Mouse (Mus musculus) embryonic facial prominence, embryonic 14.5 days (tissue): Measurements from ENCODE around the gene Anxa9. TPM values are rescaled to one million over a fixed set of nuclear protein-coding genes. Genes with fewer than 3 reads are reported as not detected.

Source experiments
- ATAC-seq: fragments of 200-750 bp; cut with Nextera tagmentation; 2 replicates; pipeline ENCODE4 v1.8.0; 2017; ENCODE audit warnings: low read depth, moderate number of reproducible peaks, moderate TSS enrichment
- DNase-seq: peaks from one replicate; pipeline ENCODE4 v3.0.0-alpha.2; 2015; ENCODE audit warnings: low spot score
- H3K27ac ChIP-seq: fragments of 300-500 bp; sonication (generic); replicated peaks from 2 replicates; pipeline ENCODE4 v1.5.1; 2014; ENCODE audit warnings: low read depth, mild to moderate bottlenecking, low read length, moderate library complexity
- H3K27me3 ChIP-seq: fragments of 300-500 bp; sonication (generic); replicated peaks from 2 replicates; pipeline ENCODE4 v1.6.1; 2014; ENCODE audit warnings: low read length; ENCODE audit not compliant: control insufficient read depth, insufficient read depth
- H3K36me3 ChIP-seq: fragments of 300-500 bp; sonication (generic); 2 replicates; pipeline ENCODE4 v1.6.1; 2014; ENCODE audit warnings: low read length, mixed read lengths; ENCODE audit not compliant: control insufficient read depth, insufficient read depth
- H3K4me1 ChIP-seq: fragments of 300-500 bp; sonication (generic); 2 replicates; pipeline ENCODE4 v1.6.1; 2014; ENCODE audit warnings: antibody characterized with exemption, low read length; ENCODE audit not compliant: control insufficient read depth, insufficient read depth
- H3K4me2 ChIP-seq: fragments of 300-500 bp; sonication (generic); 2 replicates; pipeline ENCODE4 v1.6.1; 2014; ENCODE audit warnings: low read depth, mild to moderate bottlenecking, low read length, moderate library complexity, mixed read lengths
- H3K4me3 ChIP-seq: fragments of 300-500 bp; sonication (generic); 2 replicates; pipeline ENCODE4 v1.5.1; 2014; ENCODE audit warnings: low read depth, mild to moderate bottlenecking, low read length
- H3K9ac ChIP-seq: fragments of 300-500 bp; sonication (generic); 2 replicates; pipeline ENCODE4 v1.6.1; 2014; ENCODE audit warnings: low read depth, mild to moderate bottlenecking, low read length, moderate library complexity, mixed read lengths
- H3K9me3 ChIP-seq: fragments of 300-500 bp; sonication (generic); 2 replicates; pipeline ENCODE4 v1.6.1; 2016; ENCODE audit warnings: low read length; ENCODE audit not compliant: control insufficient read depth
- WGBS: fragments of 180-500 bp; shearing (Covaris S2); extraction: QIAGEN DNeasy Blood & Tissue Kit; methylation state at CpG from one replicate; pipeline ENCODE4 v1.1.7; 2014; 5-methylcytosine and 5-hydroxymethylcytosine counted together
- polyA plus RNA-seq: library from polyadenylated mRNA; unstranded; fragments of >200 nt; fragmentation: Nextera tagmentation; extraction: Ambion mirVana; gene quantifications from 2 replicates; pipeline ENCODE4 v1.2.1, GENCODE M21; 2014

Anxa9 gene
- polyA plus RNA-seq, 1 experiment from 2014 or later, result 2.8 TPM

DNA sequence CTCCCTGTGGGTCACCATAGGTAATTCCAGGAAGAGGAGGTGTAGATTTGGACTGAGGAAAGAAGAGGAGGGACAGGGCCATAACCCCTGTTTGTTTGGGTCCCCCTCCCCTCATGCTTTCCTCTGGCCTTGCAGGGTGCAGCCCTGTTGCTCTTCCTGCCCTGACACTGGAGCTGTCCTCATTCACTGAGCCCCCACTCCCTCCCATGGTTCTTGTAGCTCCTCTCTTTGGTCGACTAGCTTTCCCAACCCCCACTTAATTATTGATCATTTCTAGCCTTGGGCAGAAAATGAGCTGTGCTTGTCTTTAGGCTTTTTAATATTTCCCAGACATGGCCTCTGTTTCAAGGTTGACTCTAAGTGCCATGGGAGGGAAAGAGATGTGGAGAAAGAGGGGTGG lies 22.9 kb downstream of the Anxa9 start:
- 8% methylated on average over 1 of the region's 1 CpGs for WGBS
- Histone ChIP-seq H3K27me3 (no peaks in the 10 kb centered on the region), H3K4me2 (peak overlapping the region; percentile 78), H3K9me3 (no peaks in the 10 kb centered on the region), H3K36me3 (peaks cover 20% of the 10 kb centered on the region), H3K4me3 (peak overlapping the region; percentile 67), H3K27ac (peak overlapping the region; percentile 97; the same call in 1 of the 2 replicates), H3K9ac (peak overlapping the region; percentile 92), H3K4me1 (peaks cover 8% of the 10 kb centered on the region)
- DNase-seq (no peak), ATAC-seq (no peak)

DNA sequence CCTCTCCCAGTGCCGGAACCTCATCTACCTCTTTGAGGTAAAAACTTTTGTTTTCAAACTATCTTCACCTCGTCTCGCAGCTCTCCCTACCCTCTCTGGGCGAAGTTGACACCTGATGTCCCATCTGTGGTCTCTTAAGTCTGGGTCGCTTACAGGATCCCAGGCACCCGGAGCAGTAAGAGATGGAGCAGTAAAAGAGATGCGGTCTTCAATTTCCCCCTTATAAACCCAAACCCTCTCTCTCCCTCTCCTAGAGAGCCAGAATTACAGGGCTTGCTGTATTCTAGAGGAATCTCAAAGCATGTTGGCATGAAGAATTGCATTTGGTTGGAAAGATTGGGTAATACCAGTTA lies 23.4 kb downstream of the Anxa9 start:
- H3K9me3 ChIP-seq, result no peaks in the 10 kb centered on the region
- peak overlapping the region; percentile 92 for H3K9ac ChIP-seq
- H3K27me3 ChIP-seq, result no peaks in the 10 kb centered on the region
- DNase-seq (no peak), ATAC-seq (no peak)
- H3K4me3 ChIP-seq, result peak overlapping the region; percentile 67
- H3K27ac ChIP-seq, result peak overlapping the region; percentile 97
- H3K4me1 ChIP-seq, result peaks cover 8% of the 10 kb centered on the region
- peaks cover 18% of the 10 kb centered on the region for H3K36me3 ChIP-seq
- peak overlapping the region; percentile 78 for H3K4me2 ChIP-seq
- under 1% methylated on average over 7 of the region's 7 CpGs for WGBS

DNA sequence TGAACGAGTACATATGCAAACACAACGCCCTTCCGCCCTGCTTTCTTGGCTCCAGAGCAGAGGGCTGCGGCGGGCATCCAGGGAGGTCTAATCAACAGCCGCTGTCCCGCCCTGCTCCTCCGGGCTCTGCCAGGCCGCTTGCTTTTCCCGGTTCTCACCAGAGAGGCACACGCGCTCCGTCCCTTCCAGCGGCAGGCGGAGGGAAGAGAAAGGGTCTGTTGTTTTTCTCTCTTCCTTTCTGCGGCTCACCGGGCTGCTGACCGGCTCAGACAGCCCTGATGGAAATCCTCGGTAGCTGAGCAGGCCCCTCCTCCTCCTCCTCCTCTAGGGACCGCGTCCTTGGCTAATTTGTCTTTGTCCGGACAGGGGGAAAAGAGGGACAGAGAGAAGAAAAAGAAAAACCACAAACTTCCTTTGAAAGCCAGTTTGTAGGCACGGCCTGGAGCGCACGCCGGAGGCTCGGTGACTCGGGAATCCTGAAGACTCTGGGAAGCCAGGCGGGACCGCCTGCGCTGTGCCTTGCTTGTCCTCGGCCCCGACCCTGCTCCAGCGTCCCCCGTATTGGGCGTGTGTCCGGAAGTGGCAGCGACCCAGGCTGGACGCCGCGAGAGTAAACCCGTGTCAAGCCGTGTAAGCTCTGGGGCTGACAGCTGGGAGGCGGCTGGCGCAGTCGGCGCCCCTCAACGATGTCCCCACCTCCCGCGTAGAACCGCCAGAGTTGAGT lies 23.9 kb downstream of the Anxa9 start:
- under 1% methylated on average over 50 of the region's 51 CpGs for WGBS
- peak; percentile 80 for ATAC-seq

DNA sequence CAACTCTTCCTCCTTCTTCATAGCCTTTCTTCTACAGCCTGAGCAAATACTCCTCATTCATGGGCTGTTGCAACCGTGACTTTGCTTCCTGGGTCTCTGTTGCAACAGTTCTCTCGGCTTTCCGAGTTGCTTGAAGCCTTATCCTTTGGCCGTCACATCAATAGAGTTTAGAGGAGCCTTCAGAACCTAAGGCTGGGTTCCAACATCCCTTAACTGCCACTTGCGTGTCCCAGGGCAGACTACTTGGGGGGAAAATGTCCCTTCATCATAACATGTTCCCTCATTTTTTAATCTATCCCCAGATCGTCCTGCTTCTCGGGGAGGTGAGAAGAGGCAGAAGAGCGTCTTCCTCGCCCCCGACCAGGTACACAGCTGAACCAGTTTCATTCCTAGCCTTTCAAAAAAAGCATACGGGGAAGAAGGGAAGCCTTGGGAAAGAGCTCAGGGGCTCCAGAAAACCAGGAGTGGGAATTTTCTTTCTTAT lies 24.6 kb downstream of the Anxa9 start:
- H3K36me3 ChIP-seq, result peaks cover 9% of the 10 kb centered on the region; the same call in 1 of the 2 replicates
- DNase-seq (peak; percentile 42), ATAC-seq (no peak)
- peaks cover 8% of the 10 kb centered on the region for H3K4me1 ChIP-seq
- WGBS, result under 1% methylated on average over 11 of the region's 11 CpGs
- peak overlapping the region; percentile 92 for H3K9ac ChIP-seq
- H3K27me3 ChIP-seq, result no peaks in the 10 kb centered on the region
- peak overlapping the region; percentile 67 for H3K4me3 ChIP-seq
- no peaks in the 10 kb centered on the region for H3K9me3 ChIP-seq
- H3K4me2 ChIP-seq, result peak overlapping the region; percentile 78
- H3K27ac ChIP-seq, result peak overlapping the region; percentile 97

More for the DNA sequence above, 23.9 kb downstream of the Anxa9 start:
- Histone ChIP-seq H3K4me1 (peaks cover 8% of the 10 kb centered on the region), H3K4me2 (peak overlapping the region; percentile 78), H3K4me3 (peak overlapping the region; percentile 67), H3K9me3 (no peaks in the 10 kb centered on the region), H3K27ac (peak overlapping the region; percentile 97), H3K9ac (peak overlapping the region; percentile 92), H3K36me3 (peaks cover 13% of the 10 kb centered on the region), H3K27me3 (no peaks in the 10 kb centered on the region)
- peak; percentile 93 for DNase-seq

DNA sequence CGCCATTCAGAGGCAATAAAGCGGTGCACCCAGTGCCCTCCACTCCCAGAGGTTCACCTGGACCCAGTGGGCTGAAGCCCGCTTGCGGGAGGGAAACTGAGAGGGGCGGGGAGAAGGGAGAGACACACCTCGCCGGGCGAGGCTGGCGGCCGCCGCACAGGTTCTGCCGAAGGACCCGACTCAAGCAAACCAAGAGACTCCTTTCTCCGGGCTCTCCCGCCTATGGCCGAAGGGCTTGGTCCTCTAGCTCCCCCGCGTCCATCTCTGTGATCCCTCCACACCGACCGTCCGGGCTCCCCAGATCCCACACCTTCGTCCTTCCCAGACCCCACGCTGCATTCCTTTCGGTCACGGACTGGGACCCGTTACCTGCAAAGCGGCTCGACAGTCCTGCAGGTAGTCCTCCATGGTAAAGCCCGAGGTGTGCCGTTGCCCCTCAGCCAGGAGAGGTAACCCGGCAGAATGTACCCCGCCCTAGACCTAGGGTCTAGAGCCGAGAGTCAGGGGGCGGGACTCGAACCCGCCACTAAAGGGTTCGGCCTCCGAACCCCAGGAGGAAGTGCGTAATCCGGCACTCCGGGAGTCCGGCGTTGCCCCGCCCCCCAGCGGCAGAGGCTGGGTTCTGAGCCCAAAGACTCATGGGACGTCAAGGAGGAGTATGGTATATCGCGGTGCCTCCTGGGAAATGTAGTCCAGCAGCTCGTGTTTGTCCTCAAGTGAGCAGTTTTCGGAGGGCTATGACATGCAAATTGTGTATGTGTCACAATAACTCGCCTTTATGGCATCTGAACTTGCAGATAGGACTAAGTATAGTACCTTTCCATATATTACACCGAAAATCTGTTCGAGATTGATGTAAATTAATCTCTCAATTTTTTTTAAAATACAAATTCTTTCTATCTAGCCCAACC lies 25.5 kb downstream of the Anxa9 start, which contains the start of the genes Mindy1 and Prune1:
TSS of gene Mindy1 (plus strand) at position 130 of the 911 bp plus-strand sequence.
TSS of gene Prune1 (minus strand) at position 861 of the 911 bp plus-strand sequence.
- Histone ChIP-seq H3K36me3 (peaks cover 4% of the 10 kb centered on the region; the same call in 1 of the 2 replicates), H3K4me3 (peak within 1 kb of the TSS; percentile 67), H3K4me1 (peaks cover 8% of the 10 kb centered on the region), H3K27me3 (no peaks in the 10 kb centered on the region), H3K9me3 (no peaks in the 10 kb centered on the region), H3K9ac (peak within 1 kb of the TSS; percentile 92), H3K27ac (peak within 1 kb of the TSS; percentile 97), H3K4me2 (peak within 1 kb of the TSS; percentile 78)
- WGBS, result 1% methylated on average over 52 of the region's 53 CpGs
- ATAC-seq (peak; percentile 91), DNase-seq (peak; percentile 99)

DNA sequence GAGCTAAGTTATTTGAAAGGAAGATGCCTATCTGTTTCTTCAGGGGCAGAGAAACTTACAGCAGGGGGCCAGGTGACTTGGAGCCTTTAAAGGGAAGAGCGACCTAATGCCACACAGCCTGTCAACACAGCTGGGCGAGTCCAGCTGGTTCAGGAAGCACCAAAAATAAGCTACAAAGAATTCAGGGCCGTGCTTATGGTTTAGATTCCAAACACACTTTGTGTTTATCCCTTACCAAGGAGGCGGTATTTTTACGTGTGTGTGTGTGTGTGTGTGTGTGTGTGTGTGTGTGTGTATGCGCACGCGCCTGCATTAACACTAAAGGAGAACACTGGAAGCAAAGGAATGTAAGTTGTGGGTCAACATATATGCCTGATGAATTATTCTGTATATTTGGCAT lies 26.2 kb downstream of the Anxa9 start:
- peak overlapping the region; percentile 92 for H3K9ac ChIP-seq
- 11% methylated on average over 8 of the region's 8 CpGs for WGBS
- peaks cover 4% of the 10 kb centered on the region; the same call in 1 of the 2 replicates for H3K36me3 ChIP-seq
- H3K4me2 ChIP-seq, result peak overlapping the region; percentile 78
- H3K27me3 ChIP-seq, result no peaks in the 10 kb centered on the region
- peak; percentile 67 for DNase-seq
- H3K4me3 ChIP-seq, result peak overlapping the region; percentile 67
- peaks cover 8% of the 10 kb centered on the region for H3K4me1 ChIP-seq
- no peak for ATAC-seq
- H3K27ac ChIP-seq, result peak overlapping the region; percentile 95
- no peaks in the 10 kb centered on the region for H3K9me3 ChIP-seq

DNA sequence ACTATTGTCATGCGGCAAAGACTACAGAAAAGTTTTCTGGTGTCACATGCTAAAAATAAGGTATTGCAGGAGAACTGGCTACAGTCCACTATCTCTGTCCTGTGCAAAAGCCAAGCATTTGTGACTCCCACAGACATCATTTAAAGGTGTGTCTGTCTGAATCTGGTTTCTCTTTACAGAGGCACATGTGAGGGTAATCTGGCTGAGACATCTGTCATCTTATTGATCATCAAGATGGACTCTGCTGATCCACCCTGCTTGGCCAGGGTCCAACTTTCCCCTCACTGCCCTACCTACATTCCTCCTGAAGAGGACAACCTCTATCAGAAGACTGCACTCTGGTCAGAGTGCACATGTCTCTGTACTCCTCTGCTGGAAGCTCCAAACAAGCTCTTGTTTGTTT lies 29.8 kb downstream of the Anxa9 start:
- ATAC-seq, result no peak
- DNase-seq, result no peak
- Histone ChIP-seq H3K36me3 (0 out of 2 replicates have a peak, but pooled peaks cover 4% of the 10 kb centered on the region), H3K27me3 (no peaks in the 10 kb centered on the region), H3K4me2 (no peak overlapping the region), H3K27ac (no peak overlapping the region), H3K9me3 (no peaks in the 10 kb centered on the region), H3K4me3 (no peak overlapping the region), H3K4me1 (no peaks in the 10 kb centered on the region), H3K9ac (no peak overlapping the region)
- 92% methylated on average over 1 of the region's 1 CpGs for WGBS

DNA sequence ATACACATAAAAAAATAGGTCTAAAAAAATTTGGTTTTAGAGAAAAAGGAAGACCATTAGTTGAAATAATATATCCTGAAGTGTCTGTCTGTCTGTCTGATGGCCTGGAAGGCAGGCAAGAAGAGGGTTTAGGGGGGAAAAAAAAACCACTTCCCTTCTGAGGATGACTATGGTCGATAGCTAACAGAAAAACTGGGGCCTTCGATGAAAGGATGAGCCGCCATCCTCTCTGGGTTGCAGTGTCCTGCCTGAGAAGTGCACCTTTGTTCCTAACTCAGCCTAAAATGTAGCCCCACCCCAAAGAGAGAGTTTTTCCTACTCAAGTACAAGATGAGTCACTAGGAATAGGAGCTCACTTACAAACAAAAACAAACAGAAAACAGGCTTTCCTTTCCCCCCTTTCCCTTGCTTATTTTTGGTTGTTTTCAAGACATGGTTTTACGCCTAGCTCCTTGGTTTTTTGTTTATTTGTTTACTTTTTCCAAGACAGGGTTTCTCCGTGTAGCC lies 30.5 kb downstream of the Anxa9 start:
- DNase-seq (no peak), ATAC-seq (no peak)
- Histone ChIP-seq H3K36me3 (0 out of 2 replicates have a peak, but pooled peaks cover 4% of the 10 kb centered on the region), H3K27ac (no peak overlapping the region), H3K4me1 (no peaks in the 10 kb centered on the region), H3K4me3 (no peak overlapping the region), H3K9me3 (no peaks in the 10 kb centered on the region), H3K4me2 (no peak overlapping the region), H3K9ac (no peak overlapping the region), H3K27me3 (no peaks in the 10 kb centered on the region)
- 76% methylated on average over 5 of the region's 5 CpGs for WGBS
